Mouse (Mus musculus): ENCODE measurements at regions not wholly inside any gene's neighbourhood (a gene's known extent, or its start where the extent isn't known, plus 50 kb on each side); places are given as distances from the start of the nearest gene placed in this dataset.

GRCm38 (mm10) chr3:147083823-147084222, 231.7 kb downstream of the Ttll7 start:
- TF ChIP-seq CTCF (IDR thresholded peaks at IDR 0.05; ENCODE audit: borderline replicate concordance, insufficient read depth, low read length), result no peak
- TF ChIP-seq POLR2A (IDR thresholded peaks at IDR 0.05; ENCODE audit: low read depth, low read length), result no peak
